Mouse (Mus musculus) olfactory bulb, adult 2 months (tissue): ENCODE data around the gene 3110018I06Rik. TPM values are rescaled to one million over a fixed set of nuclear protein-coding genes. Genes with fewer than 3 reads are reported as not detected.

Source experiments
- H3K27ac ChIP-seq: fragments of 200-500 bp; 2 replicates; pipeline ENCODE4 v1.5.1; 2012; ENCODE audit warnings: low read depth, low read length; ENCODE audit not compliant: insufficient read depth
- H3K4me1 ChIP-seq: fragments of 200-500 bp; 2 replicates; pipeline ENCODE4 v1.6.1; 2012; ENCODE audit warnings: low read length; ENCODE audit not compliant: control insufficient read depth, insufficient read depth
- H3K4me3 ChIP-seq: fragments of 200-500 bp; 2 replicates; pipeline ENCODE4 v1.5.1; 2012; ENCODE audit warnings: mild to moderate bottlenecking, low read depth, low read length, moderate library complexity; ENCODE audit not compliant: insufficient read depth
- CTCF ChIP-seq: fragments of 200-500 bp; IDR thresholded peaks from 2 replicates; pipeline ENCODE4 v1.5.1; 2012; ENCODE audit warnings: low read depth, mild to moderate bottlenecking, low read length, moderate library complexity; ENCODE audit not compliant: insufficient read depth
- POLR2A ChIP-seq: fragments of 200-500 bp; IDR thresholded peaks from 2 replicates; pipeline ENCODE4 v1.6.1; 2012; ENCODE audit warnings: mild to moderate bottlenecking, low read depth, low read length, moderate library complexity; ENCODE audit not compliant: insufficient read depth
- WGBS: fragments of 180-500 bp; shearing (Covaris S2); methylation state at CpG from one replicate; pipeline ENCODE4 v1.1.7; 2018; 5-methylcytosine and 5-hydroxymethylcytosine counted together
- polyA plus RNA-seq: library from polyadenylated mRNA; stranded (reverse); fragments of >200 nt; gene quantifications from 2 replicates; pipeline ENCODE4 v1.2.4, GENCODE M21; 2012; ENCODE audit warnings: low replicate concordance; ENCODE audit not compliant: missing spikeins, insufficient read depth, insufficient read length

3110018I06Rik gene
- not detected in 2 replicates for polyA plus RNA-seq

DNA sequence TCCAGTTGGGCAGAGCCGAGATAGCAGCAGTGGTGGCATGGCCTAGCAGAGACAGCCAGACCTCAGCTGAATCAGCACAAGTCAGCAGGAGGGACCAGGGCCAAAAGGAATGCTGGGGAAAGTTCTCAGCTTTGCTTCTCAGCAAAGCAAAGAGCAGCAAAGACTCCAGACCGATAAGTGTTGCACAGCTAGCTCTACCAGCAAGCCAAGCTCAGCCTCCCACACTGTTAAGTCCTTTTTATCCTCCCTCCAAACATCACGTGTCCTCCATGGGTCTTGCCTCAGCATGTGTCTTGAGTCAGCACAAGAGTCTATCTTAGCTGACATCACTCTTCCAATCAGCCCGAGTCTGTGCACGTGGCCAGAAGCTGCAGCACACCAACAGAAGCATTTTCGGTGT is at the start of gene 3110018I06Rik:
Gene 3110018I06Rik (plus strand): TSS at position 262 of the 400 bp plus-strand sequence.
- no peak within 1 kb of the TSS for H3K27ac ChIP-seq
- H3K4me3 ChIP-seq = no peak within 1 kb of the TSS
- TF ChIP-seq CTCF (no peak), POLR2A (no peak)
- H3K4me1 ChIP-seq = 0 out of 2 replicates have a peak, but pooled peaks cover 4% of the 10 kb centered on the region
- WGBS = 91% methylated on average over 6 of the region's 6 CpGs

DNA sequence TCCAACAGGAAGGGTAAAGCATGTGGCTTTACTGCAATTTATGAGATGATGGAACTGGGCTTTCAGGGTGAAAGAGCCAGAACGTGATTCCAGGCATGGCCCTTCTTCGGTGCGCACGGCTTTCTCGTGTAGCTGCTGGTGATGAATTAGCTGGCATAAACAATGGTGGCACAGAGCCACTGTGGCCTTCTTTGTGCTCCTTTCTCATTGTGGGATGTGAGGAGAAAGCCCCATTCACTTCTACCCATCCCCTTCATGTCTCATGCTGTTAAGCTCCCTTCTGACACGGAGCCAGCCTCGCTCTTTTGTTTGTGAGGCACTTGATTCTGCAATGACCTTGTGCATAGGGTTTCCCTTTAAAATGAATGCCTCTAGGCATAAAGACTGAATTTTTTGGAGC is 43.8 kb upstream of the 3110018I06Rik start:
- Histone ChIP-seq H3K4me3 (no peak overlapping the region), H3K4me1 (no peaks in the 10 kb centered on the region), H3K27ac (no peak overlapping the region)
- TF ChIP-seq CTCF = no peak
- no peak for TF ChIP-seq POLR2A
- 67% methylated on average over 7 of the region's 7 CpGs for WGBS

DNA sequence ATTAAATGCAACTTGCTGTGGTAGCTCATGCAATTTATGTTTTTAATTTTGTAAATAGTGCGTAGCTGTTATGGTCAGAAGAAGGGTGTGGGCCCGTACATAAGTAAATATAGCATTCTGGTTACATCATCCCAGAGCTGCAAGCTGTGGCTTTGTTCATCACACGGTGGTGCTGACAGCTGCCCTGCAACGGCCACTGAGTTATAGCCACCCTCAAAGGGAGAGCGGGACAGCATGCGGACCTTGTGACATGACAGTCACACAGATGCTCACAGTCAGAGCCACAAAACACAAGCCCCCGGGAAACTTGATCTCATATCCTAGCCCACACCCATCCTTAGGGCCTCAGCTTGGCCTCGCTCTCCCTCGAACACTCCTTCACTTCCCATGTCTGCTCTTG is 30.6 kb upstream of the 3110018I06Rik start:
- TF ChIP-seq POLR2A (no peak), CTCF (no peak)
- H3K27ac ChIP-seq = no peak overlapping the region
- WGBS = 84% methylated on average over 9 of the region's 9 CpGs

DNA sequence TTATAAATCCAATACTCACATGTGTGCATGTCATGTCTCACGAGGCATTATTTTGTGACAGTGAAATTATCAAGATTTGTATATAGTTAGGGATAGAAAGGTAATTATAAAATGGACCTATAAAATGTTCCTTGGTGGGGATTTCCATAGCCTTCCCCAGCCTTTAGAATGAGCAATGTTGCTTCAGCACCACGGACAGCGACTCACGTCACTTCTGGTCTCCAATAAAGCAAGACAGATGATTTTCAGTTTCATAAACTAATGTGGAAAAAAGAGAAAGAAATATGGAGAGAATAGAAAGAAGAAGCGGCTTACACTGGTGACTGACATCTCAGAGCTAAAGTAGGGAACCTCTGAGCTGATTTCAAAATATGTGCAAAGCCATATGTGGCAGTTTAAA is 23.7 kb upstream of the 3110018I06Rik start:
- H3K27ac ChIP-seq = no peak overlapping the region
- H3K4me1 ChIP-seq = no peaks in the 10 kb centered on the region
- no peak for TF ChIP-seq POLR2A
- TF ChIP-seq CTCF = no peak
- WGBS = 66% methylated on average over 5 of the region's 5 CpGs
- no peak overlapping the region for H3K4me3 ChIP-seq

More for the DNA sequence above, 30.6 kb upstream of the 3110018I06Rik start:
- no peak overlapping the region for H3K4me3 ChIP-seq
- H3K4me1 ChIP-seq = no peaks in the 10 kb centered on the region

DNA sequence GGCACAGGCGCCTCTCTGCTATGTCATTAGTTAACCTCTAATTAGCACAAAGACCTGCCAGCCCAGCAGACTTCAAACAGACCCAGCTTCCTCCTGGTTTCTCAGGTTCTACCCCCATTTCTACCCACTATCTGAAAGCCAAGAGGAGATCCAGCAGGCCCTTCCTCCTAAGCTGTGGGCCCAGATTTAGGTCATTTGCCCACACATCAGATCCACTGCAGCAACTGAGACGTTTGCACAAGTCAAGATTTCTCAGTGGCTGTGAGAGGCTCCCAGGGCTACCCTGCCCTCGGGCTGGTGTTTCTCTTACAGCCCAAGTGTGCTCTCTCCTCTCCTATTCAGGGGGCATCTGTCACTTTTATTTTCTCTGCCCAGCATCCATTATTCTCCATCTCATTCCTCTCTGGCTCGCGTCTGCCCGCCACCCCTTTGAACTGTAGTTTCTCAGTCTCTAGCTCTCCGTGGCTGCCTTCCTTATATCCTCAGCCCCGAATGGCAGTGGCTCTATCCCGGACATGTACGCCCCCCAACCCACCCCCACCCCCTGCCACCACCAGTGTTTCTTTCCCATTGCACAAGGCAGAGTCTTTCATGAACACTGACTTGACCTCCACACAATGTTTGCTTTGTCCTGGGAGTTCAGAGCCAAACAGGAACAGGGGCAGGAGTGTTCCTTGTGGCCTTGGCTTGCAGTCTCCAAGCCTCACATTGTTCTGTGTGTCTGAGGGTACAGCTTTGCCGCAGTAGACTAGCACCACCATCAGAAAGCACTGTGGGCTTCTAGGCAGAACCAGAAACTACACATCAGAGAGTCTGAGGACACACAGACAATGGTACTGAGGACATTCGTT is 11.8 kb upstream of the 3110018I06Rik start:
- Histone ChIP-seq H3K27ac (no peak overlapping the region), H3K4me3 (no peak overlapping the region), H3K4me1 (no peaks in the 10 kb centered on the region)
- TF ChIP-seq POLR2A = no peak
- TF ChIP-seq CTCF = no peak
- 56% methylated on average over 12 of the region's 12 CpGs for WGBS

DNA sequence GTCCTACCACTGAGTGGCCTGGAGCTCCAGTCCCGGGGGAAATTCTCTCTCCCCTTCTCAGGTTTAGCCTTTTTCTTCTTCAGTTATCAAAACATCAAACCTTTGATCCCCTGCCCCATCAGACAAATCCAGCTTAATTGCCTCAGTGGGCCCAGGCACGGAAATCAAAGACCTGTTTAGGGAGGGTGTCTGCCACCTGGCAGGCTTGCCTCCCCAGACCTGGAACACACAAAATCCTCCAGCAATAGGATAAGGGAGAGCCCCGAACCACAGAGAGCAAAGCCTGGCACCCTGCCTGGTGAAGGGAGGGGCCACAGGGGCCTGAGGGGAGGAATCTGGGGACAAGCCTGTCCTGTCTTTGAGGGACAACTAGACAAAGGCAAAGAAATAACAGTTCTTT is 9.1 kb upstream of the 3110018I06Rik start:
- WGBS = 79% methylated on average over 3 of the region's 3 CpGs
- Histone ChIP-seq H3K4me3 (no peak overlapping the region), H3K27ac (no peak overlapping the region), H3K4me1 (no peaks in the 10 kb centered on the region)
- no peak for TF ChIP-seq CTCF
- TF ChIP-seq POLR2A = no peak

DNA sequence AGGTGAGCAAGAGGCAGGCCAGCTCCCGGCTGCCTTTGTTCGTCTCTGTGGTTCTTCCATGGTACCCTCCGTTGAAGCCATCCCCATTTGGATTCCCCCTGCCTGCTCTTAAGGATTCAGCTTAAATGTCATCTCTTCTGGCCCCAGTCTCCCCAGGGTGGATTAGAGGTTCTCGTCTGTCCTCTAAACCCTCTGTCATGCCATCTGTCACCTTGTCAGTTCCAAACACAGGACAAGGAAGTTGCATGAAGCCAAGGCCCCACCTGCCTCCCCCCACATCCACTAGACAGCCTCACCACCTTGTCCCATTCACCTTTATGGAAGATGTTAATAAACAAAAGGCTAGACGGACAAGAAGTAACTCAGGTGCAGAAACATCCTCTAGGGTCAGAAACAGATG is 5.4 kb upstream of the 3110018I06Rik start:
- no peak overlapping the region for H3K27ac ChIP-seq
- TF ChIP-seq POLR2A (no peak), CTCF (no peak)
- WGBS = 87% methylated on average over 5 of the region's 5 CpGs
- H3K4me1 ChIP-seq = no peaks in the 10 kb centered on the region
- no peak overlapping the region for H3K4me3 ChIP-seq

DNA sequence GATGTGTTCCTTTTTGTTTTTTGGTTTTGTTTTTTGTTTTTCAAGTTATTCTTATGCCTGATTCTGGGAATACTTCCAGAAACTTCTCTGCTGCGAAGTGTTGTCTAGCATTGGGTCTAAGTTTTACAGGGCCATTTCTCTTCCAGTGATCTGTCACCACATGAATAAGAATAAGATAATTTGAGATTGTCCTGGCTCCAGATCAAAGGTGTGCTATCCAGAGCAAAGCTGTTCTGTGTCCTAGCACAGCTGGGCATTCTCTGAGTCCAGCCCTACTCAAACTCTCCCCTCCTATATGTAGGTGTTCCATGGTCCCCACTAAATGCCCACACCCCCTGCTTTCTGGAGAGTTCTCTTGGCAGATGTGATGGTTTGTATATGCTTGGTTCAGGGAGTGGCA is 2.9 kb downstream of the 3110018I06Rik start:
- Histone ChIP-seq H3K27ac (no peak overlapping the region), H3K4me1 (0 out of 2 replicates have a peak, but pooled peaks cover 4% of the 10 kb centered on the region), H3K4me3 (no peak overlapping the region)
- 77% methylated on average over 1 of the region's 1 CpGs for WGBS
- no peak for TF ChIP-seq CTCF
- TF ChIP-seq POLR2A = no peak

DNA sequence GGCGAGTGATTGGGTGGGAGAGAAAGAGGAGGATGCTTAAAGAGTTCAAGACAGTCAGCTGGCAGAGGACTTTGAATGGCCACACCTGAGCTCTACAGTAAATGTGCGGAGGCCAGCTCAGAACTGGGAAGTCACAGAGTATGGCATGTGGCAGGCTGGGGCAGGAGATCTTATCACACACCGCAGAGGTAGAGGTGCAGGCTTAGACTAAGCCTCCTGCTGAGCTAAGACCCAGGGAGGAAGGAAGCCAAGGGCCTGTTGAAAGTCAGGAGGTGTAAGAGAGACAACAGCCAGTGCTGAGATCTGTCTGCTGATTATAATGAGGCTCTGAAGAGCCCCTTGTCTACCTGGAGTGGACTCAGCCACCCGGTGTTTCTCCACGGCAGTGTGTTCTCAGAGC is 8.5 kb downstream of the 3110018I06Rik start:
- Histone ChIP-seq H3K4me1 (0 out of 2 replicates have a peak, but pooled peaks cover 4% of the 10 kb centered on the region), H3K4me3 (no peak overlapping the region), H3K27ac (no peak overlapping the region)
- 75% methylated on average over 5 of the region's 5 CpGs for WGBS
- TF ChIP-seq CTCF = no peak
- no peak for TF ChIP-seq POLR2A
